Mouse (Mus musculus) gastrocnemius, postnatal 4 days (tissue): ENCODE measurements around the gene Chil3. TPM values are rescaled to one million over a fixed set of nuclear protein-coding genes. Genes with fewer than 3 reads are reported as not detected.

ENCODE experiments used
- total RNA-seq, 2 experiments: library from RNA; stranded (reverse); gene quantifications; 2 replicates each; pipeline ENCODE4 v1.2.3; 2021

Gene Chil3
- total RNA-seq, 2 experiments from 2014 or later = 0.60 TPM; not detected in 1

Other genes starting within 250 kb of the Chil3 start
- gene I830077J02Rik, start 234.9 kb downstream of the Chil3 start, total RNA-seq = under 1 TPM; 0.65 to 0.71 TPM
- 10 to 100 TPM; 45.4 to 50.6 TPM for gene Wdr77, start 208.2 kb downstream of the Chil3 start, total RNA-seq
- 100 to 1,000 TPM; 452 to 496 TPM for gene Atp5f1, start 207.5 kb downstream of the Chil3 start, total RNA-seq
- gene Ovgp1, start 193.9 kb downstream of the Chil3 start, total RNA-seq = 1 to 10 TPM; 1.2 to 1.8 TPM
- not detected for gene Pifo, start 152.9 kb downstream of the Chil3 start, total RNA-seq
- not detected for gene Chil5, start 134.8 kb downstream of the Chil3 start, total RNA-seq
- not detected for gene Chia1, start 54.3 kb downstream of the Chil3 start, total RNA-seq
- not detected for gene Chil4, start 51.9 kb upstream of the Chil3 start, total RNA-seq
- gene Chil6, start 238.6 kb upstream of the Chil3 start, total RNA-seq = not detected